Mouse (Mus musculus): Measurements from ENCODE around the gene Cdyl. TPM values are rescaled to one million over a fixed set of nuclear protein-coding genes. Genes with fewer than 3 reads are reported as not detected.

Cdyl gene
- polyA plus RNA-seq, 1 experiment, result 113 TPM

GRCm38 (mm10) chr13:35905378-35905777 lies 245.7 kb downstream of the Cdyl start:
- Histone ChIP-seq H3K36me3 (ENCODE audit: control insufficient read depth, insufficient read depth, low read length) (no peaks in the 10 kb centered on the region), H3K4me1 (ENCODE audit: control insufficient read depth, insufficient read depth, low read length) (no peaks in the 10 kb centered on the region), H3K4me3 (ENCODE audit: control insufficient read depth, low read depth, low read length) (peak overlapping the region; percentile 93), H3K27me3 (ENCODE audit: control insufficient read depth, insufficient read depth, low read length) (no peaks in the 10 kb centered on the region), H3K27ac (ENCODE audit: control insufficient read depth, insufficient read depth, low read depth, low read length) (peak overlapping the region; percentile 41)
- no peak for TF ChIP-seq CTCF (IDR thresholded peaks at IDR 0.05; ENCODE audit: control insufficient read depth, insufficient read depth, insufficient replicate concordance, low read depth, low read length)
- TF ChIP-seq POLR2A (IDR thresholded peaks at IDR 0.05; ENCODE audit: control insufficient read depth, low read depth, low read length), result no peak

GRCm38 (mm10) chr13:35905879-35906481 lies 246.3 kb downstream of the Cdyl start, which contains the start of gene Rpp40:
Rpp40 (minus strand) TSS chr13:35906359.
- Histone ChIP-seq H3K36me3 (ENCODE audit: control insufficient read depth, insufficient read depth, low read length) (no peaks in the 10 kb centered on the region), H3K4me3 (ENCODE audit: control insufficient read depth, low read depth, low read length) (peak within 1 kb of the TSS; percentile 93), H3K27ac (ENCODE audit: control insufficient read depth, insufficient read depth, low read depth, low read length) (peak within 1 kb of the TSS; percentile 71), H3K4me1 (ENCODE audit: control insufficient read depth, insufficient read depth, low read length) (no peaks in the 10 kb centered on the region), H3K27me3 (ENCODE audit: control insufficient read depth, insufficient read depth, low read length) (no peaks in the 10 kb centered on the region)
- TF ChIP-seq POLR2A (IDR thresholded peaks at IDR 0.05; ENCODE audit: control insufficient read depth, low read depth, low read length) (no peak; the same call in 1 of the 2 replicates), CTCF (IDR thresholded peaks at IDR 0.05; ENCODE audit: control insufficient read depth, insufficient read depth, insufficient replicate concordance, low read depth, low read length) (no peak)

GRCm38 (mm10) chr13:35911476-35911875 lies 251.8 kb downstream of the Cdyl start:
- TF ChIP-seq CTCF (IDR thresholded peaks at IDR 0.05; ENCODE audit: control insufficient read depth, insufficient read depth, insufficient replicate concordance, low read depth, low read length), result no peak
- TF ChIP-seq POLR2A (IDR thresholded peaks at IDR 0.05; ENCODE audit: control insufficient read depth, low read depth, low read length), result no peak
- H3K27ac ChIP-seq (ENCODE audit: control insufficient read depth, insufficient read depth, low read depth, low read length), result no peak overlapping the region

More at GRCm38 (mm10) chr13:35911476-35911875, 251.8 kb downstream of the Cdyl start:
- no peak overlapping the region for H3K4me3 ChIP-seq (ENCODE audit: control insufficient read depth, low read depth, low read length)
- H3K27me3 ChIP-seq (ENCODE audit: control insufficient read depth, insufficient read depth, low read length), result no peaks in the 10 kb centered on the region
- no peaks in the 10 kb centered on the region for H3K4me1 ChIP-seq (ENCODE audit: control insufficient read depth, insufficient read depth, low read length)
- H3K36me3 ChIP-seq (ENCODE audit: control insufficient read depth, insufficient read depth, low read length), result no peaks in the 10 kb centered on the region

Other genes starting within 250 kb of the Cdyl start
- 4.5 and 4.9 TPM in 2 replicates for gene Rpp40, start 246.5 kb downstream of the Cdyl start, polyA plus RNA-seq (2012; rRNA removed)

All from testis, adult 2 months (tissue).